In genomic region chr10:108131858-108132257, GRCm38 (mm10) we compare ENCODE assay signal across 20 mouse cellular contexts.
"Had no signal": no experiment of that assay in that cellular context is flagged by ENCODE, and none has a peak within 500 bp of the region (broad histone marks: within the 10 kb centered on the region; RNA-seq: fewer than 3 reads in every experiment).

No protein-coding gene starts in this region.

- H3K9me3 ChIP-seq: liver, embryonic 13.5 days; midbrain, embryonic 12.5 days; midbrain, embryonic 15.5 days; neural tube, embryonic 12.5 days; neural tube, embryonic 15.5 days; stomach, embryonic 15.5 days had no signal

- H3K27ac ChIP-seq: layer of hippocampus, adult 2 months; left cerebral cortex, adult 2 months; liver, embryonic 13.5 days; midbrain, embryonic 12.5 days; midbrain, embryonic 15.5 days; neural tube, embryonic 12.5 days; neural tube, embryonic 15.5 days; stomach, embryonic 15.5 days had no signal

- H3K4me1 ChIP-seq: liver, embryonic 13.5 days; midbrain, embryonic 12.5 days; midbrain, embryonic 15.5 days; neural tube, embryonic 12.5 days; neural tube, embryonic 15.5 days; stomach, embryonic 15.5 days had no signal

- H3K36me3 ChIP-seq: liver, embryonic 13.5 days; midbrain, embryonic 12.5 days; midbrain, embryonic 15.5 days; neural tube, embryonic 12.5 days; neural tube, embryonic 15.5 days; stomach, embryonic 15.5 days had no signal

- H3K9ac ChIP-seq: liver, embryonic 13.5 days; midbrain, embryonic 12.5 days; midbrain, embryonic 15.5 days; neural tube, embryonic 12.5 days; neural tube, embryonic 15.5 days; stomach, embryonic 15.5 days had no signal

- H3K4me3 ChIP-seq: layer of hippocampus, adult 2 months; left cerebral cortex, adult 2 months; liver, embryonic 13.5 days; midbrain, embryonic 12.5 days; midbrain, embryonic 15.5 days; neural tube, embryonic 12.5 days; neural tube, embryonic 15.5 days; stomach, embryonic 15.5 days had no signal

- ATAC-seq: intestine, postnatal 0 days; lung, postnatal 0 days; midbrain, embryonic 15.5 days had no signal

- DNase-seq: kidney, adult 2 months; kidney, postnatal 25 days; layer of hippocampus, postnatal 36 days; liver, embryonic 13.5 days; lung, adult 2 months; lung, postnatal 36 days; retina, postnatal 1 day; right cerebral cortex, postnatal 25 days; spleen, adult 18-20 months; thymus, adult 18-20 months; thymus, postnatal 36 days had no signal

- H3K27me3 ChIP-seq: liver, embryonic 13.5 days; midbrain, embryonic 12.5 days; midbrain, embryonic 15.5 days; neural tube, embryonic 12.5 days; neural tube, embryonic 15.5 days; stomach, embryonic 15.5 days had no signal

- H3K4me2 ChIP-seq: liver, embryonic 13.5 days; midbrain, embryonic 12.5 days; midbrain, embryonic 15.5 days; neural tube, embryonic 12.5 days; neural tube, embryonic 15.5 days; stomach, embryonic 15.5 days had no signal
